21 mouse cellular contexts compared by ENCODE assay signal in the genomic region with DNA sequence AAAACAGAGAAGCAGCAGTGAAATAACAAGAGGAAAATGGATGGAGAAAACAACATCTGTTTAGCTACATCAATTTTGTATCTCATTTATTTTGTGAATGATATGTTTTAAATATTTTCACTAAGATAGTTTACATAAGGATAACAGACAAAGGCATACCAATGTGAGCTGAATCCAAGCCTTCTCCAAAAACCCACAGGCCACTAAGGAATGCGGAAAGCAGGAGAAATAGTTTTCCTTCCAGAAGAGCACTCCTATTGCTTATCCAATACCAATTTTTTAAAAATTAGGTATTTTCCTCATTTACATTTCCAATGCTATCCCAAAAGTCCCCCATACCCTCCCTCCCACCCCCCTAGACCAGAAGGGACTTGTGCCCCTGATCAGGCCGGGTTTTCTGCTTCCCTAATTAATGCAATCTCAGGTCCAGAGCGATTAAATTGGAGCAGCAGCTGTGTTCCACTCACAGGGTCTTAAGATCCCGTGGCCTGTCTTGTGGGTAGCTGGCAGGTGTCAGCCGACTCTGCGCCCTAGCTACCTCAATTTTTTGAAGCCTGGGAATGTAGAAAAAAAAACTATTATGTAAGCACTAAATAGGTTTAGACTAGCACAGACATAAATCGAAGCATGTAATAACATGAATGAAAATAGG.
DNase-seq lines count a peak whose midpoint lies in the region; ATAC-seq lines count a peak whose summit lies in the region.
"Had no signal": no experiment of that assay in that cellular context is flagged by ENCODE, and none has a peak within 500 bp of the region (broad histone marks: within the 10 kb centered on the region; RNA-seq: fewer than 3 reads in every experiment).

No protein-coding gene starts in this region.

- H3K9me3 ChIP-seq in forebrain, embryonic 13.5 days (replicated peaks): no peaks in the 10 kb centered on the region
- no peaks in the 10 kb centered on the region for H3K9me3 ChIP-seq in forebrain, embryonic 15.5 days
- H3K9me3 ChIP-seq in midbrain, embryonic 12.5 days: no peaks in the 10 kb centered on the region
- no peaks in the 10 kb centered on the region for H3K9me3 ChIP-seq in midbrain, embryonic 15.5 days
- no peaks in the 10 kb centered on the region for H3K9me3 ChIP-seq in midbrain, embryonic 14.5 days (ENCODE audit: control insufficient read depth, low read length)
- H3K9me3 ChIP-seq: embryonic facial prominence, embryonic 12.5 days; heart, embryonic 10.5 days; hindbrain, embryonic 13.5 days; intestine, embryonic 15.5 days had no signal

- 39% methylated on average over 7 of the region's 7 CpGs for WGBS in forebrain, embryonic 13.5 days
- WGBS in forebrain, embryonic 15.5 days: 29% methylated on average over 7 of the region's 7 CpGs
- WGBS in midbrain, embryonic 12.5 days: 44% methylated on average over 7 of the region's 7 CpGs
- 27% methylated on average over 7 of the region's 7 CpGs for WGBS in midbrain, embryonic 15.5 days
- 32% methylated on average over 7 of the region's 7 CpGs for WGBS in midbrain, embryonic 14.5 days

- H3K27ac ChIP-seq in forebrain, embryonic 13.5 days: no peak overlapping the region
- H3K27ac ChIP-seq in forebrain, embryonic 15.5 days (replicated peaks): no peak overlapping the region
- H3K27ac ChIP-seq in midbrain, embryonic 12.5 days (replicated peaks): no peak overlapping the region
- no peak overlapping the region for H3K27ac ChIP-seq in midbrain, embryonic 15.5 days
- H3K27ac ChIP-seq in midbrain, embryonic 14.5 days (replicated peaks; ENCODE audit: low read depth, low read length): 0 out of 2 replicates have a peak overlapping the region, but pooled peaks have one; percentile 26
- H3K27ac ChIP-seq: embryonic facial prominence, embryonic 12.5 days; heart, embryonic 10.5 days; hindbrain, embryonic 13.5 days; intestine, embryonic 15.5 days had no signal

- no peaks in the 10 kb centered on the region for H3K27me3 ChIP-seq in forebrain, embryonic 13.5 days
- H3K27me3 ChIP-seq in forebrain, embryonic 15.5 days: no peaks in the 10 kb centered on the region
- no peaks in the 10 kb centered on the region for H3K27me3 ChIP-seq in midbrain, embryonic 12.5 days
- no peaks in the 10 kb centered on the region for H3K27me3 ChIP-seq in midbrain, embryonic 15.5 days (replicated peaks)
- H3K27me3 ChIP-seq in midbrain, embryonic 14.5 days (ENCODE audit: control insufficient read depth, insufficient read depth, low read length): no peaks in the 10 kb centered on the region
- H3K27me3 ChIP-seq: CH12.LX; embryonic facial prominence, embryonic 12.5 days; hindbrain, embryonic 13.5 days; intestine, embryonic 15.5 days had no signal

- H3K4me1 ChIP-seq in forebrain, embryonic 13.5 days: no peaks in the 10 kb centered on the region
- H3K4me1 ChIP-seq in forebrain, embryonic 15.5 days: no peaks in the 10 kb centered on the region
- no peaks in the 10 kb centered on the region for H3K4me1 ChIP-seq in midbrain, embryonic 12.5 days
- H3K4me1 ChIP-seq in midbrain, embryonic 15.5 days: no peaks in the 10 kb centered on the region
- no peaks in the 10 kb centered on the region for H3K4me1 ChIP-seq in midbrain, embryonic 14.5 days (ENCODE audit: control insufficient read depth, insufficient read depth, low read length)
- H3K4me1 ChIP-seq: embryonic facial prominence, embryonic 12.5 days; heart, embryonic 10.5 days; hindbrain, embryonic 13.5 days; intestine, embryonic 15.5 days had no signal

- no peak overlapping the region for H3K4me2 ChIP-seq in forebrain, embryonic 13.5 days
- H3K4me2 ChIP-seq in forebrain, embryonic 15.5 days (replicated peaks): no peak overlapping the region
- H3K4me2 ChIP-seq in midbrain, embryonic 12.5 days (replicated peaks): no peak overlapping the region
- no peak overlapping the region for H3K4me2 ChIP-seq in midbrain, embryonic 15.5 days
- H3K4me2 ChIP-seq in midbrain, embryonic 14.5 days (ENCODE audit: low read length): no peak overlapping the region
- H3K4me2 ChIP-seq: embryonic facial prominence, embryonic 12.5 days; hindbrain, embryonic 13.5 days; intestine, embryonic 15.5 days had no signal

- ATAC-seq in forebrain, embryonic 13.5 days: 0 out of 2 replicates have a peak, but pooled peaks have one; percentile 45
- ATAC-seq in forebrain, embryonic 15.5 days (replicated peaks): no peak
- peak; percentile 88 for ATAC-seq in midbrain, embryonic 12.5 days (ENCODE audit: low FRiP score, low read depth)
- no peak; the same call in 1 of the 2 replicates for ATAC-seq in midbrain, embryonic 15.5 days (replicated peaks)
- no peak; the same call in 1 of the 2 replicates for ATAC-seq in midbrain, embryonic 14.5 days (ENCODE audit: low FRiP score, low TSS enrichment)
- ATAC-seq: intestine, embryonic 15.5 days had no signal

- DNase-seq in midbrain, embryonic 14.5 days: peak; percentile 26
- no peak for DNase-seq in layer of hippocampus, postnatal 14 days (ENCODE audit: low spot score in 2 of 2)
- DNase-seq in embryo, embryonic 10 days (ENCODE audit: low spot score): no peak
- DNase-seq: adrenal gland, adult 2 months; adrenal gland, postnatal 25 days; cerebellum, adult 11 months; cerebellum, adult 8-10 months; cerebellum, postnatal 14 days; gastrocnemius, postnatal 36 days; heart, adult 11 months; heart, postnatal 10 days; heart, postnatal 4 days had no signal

- H3K36me3 ChIP-seq in forebrain, embryonic 13.5 days (ENCODE audit: poor library complexity, severe bottlenecking): no peaks in the 10 kb centered on the region
- H3K36me3 ChIP-seq in forebrain, embryonic 15.5 days: no peaks in the 10 kb centered on the region
- H3K36me3 ChIP-seq in midbrain, embryonic 12.5 days: no peaks in the 10 kb centered on the region
- H3K36me3 ChIP-seq in midbrain, embryonic 15.5 days (replicated peaks): no peaks in the 10 kb centered on the region
- no peaks in the 10 kb centered on the region for H3K36me3 ChIP-seq in midbrain, embryonic 14.5 days (ENCODE audit: control insufficient read depth, insufficient read depth, low read length)
- H3K36me3 ChIP-seq: embryonic facial prominence, embryonic 12.5 days; heart, embryonic 10.5 days; hindbrain, embryonic 13.5 days; intestine, embryonic 15.5 days had no signal

- H3K4me3 ChIP-seq in forebrain, embryonic 13.5 days: no peak overlapping the region
- no peak overlapping the region for H3K4me3 ChIP-seq in forebrain, embryonic 15.5 days
- H3K4me3 ChIP-seq in midbrain, embryonic 12.5 days: no peak overlapping the region
- H3K4me3 ChIP-seq in midbrain, embryonic 15.5 days: no peak overlapping the region
- no peak overlapping the region for H3K4me3 ChIP-seq in midbrain, embryonic 14.5 days (replicated peaks; ENCODE audit: low read depth, low read length)
- H3K4me3 ChIP-seq: embryonic facial prominence, embryonic 12.5 days; heart, embryonic 10.5 days; hindbrain, embryonic 13.5 days; intestine, embryonic 15.5 days had no signal

- H3K9ac ChIP-seq in forebrain, embryonic 13.5 days: no peak overlapping the region
- no peak overlapping the region for H3K9ac ChIP-seq in forebrain, embryonic 15.5 days (replicated peaks)
- H3K9ac ChIP-seq in midbrain, embryonic 12.5 days (replicated peaks): no peak overlapping the region
- no peak overlapping the region for H3K9ac ChIP-seq in midbrain, embryonic 15.5 days
- no peak overlapping the region for H3K9ac ChIP-seq in midbrain, embryonic 14.5 days (replicated peaks; ENCODE audit: low read length)
- H3K9ac ChIP-seq: embryonic facial prominence, embryonic 12.5 days; hindbrain, embryonic 13.5 days; intestine, embryonic 15.5 days had no signal

Comparison
In these comparisons a context has a peak if more than half of its experiments do, and no peak if none do; other contexts are left out.
1. ATAC-seq: peak in forebrain, embryonic 13.5 days (single experiment) and midbrain, embryonic 12.5 days (single experiment); none in forebrain, embryonic 15.5 days (single experiment), midbrain, embryonic 15.5 days (single experiment) and midbrain, embryonic 14.5 days (single experiment).